Mouse (Mus musculus) thymus, adult 2 months (tissue): ENCODE data around the gene Rhbdd1. TPM values are rescaled to one million over a fixed set of nuclear protein-coding genes. Genes with fewer than 3 reads are reported as not detected.

Experiments
- DNase-seq: peaks from one replicate; pipeline ENCODE4 v3.0.0; 2021
- H3K27ac ChIP-seq: fragments of 200-500 bp; 2 replicates; pipeline ENCODE4 v1.5.1; 2012; ENCODE audit warnings: low read length, control low read depth; ENCODE audit not compliant: control insufficient read depth, insufficient read depth
- H3K27me3 ChIP-seq: fragments of 200-500 bp; 2 replicates; pipeline ENCODE4 v1.6.1; 2012; ENCODE audit warnings: mild to moderate bottlenecking, low read length, moderate library complexity, mixed read lengths; ENCODE audit not compliant: control insufficient read depth, insufficient read depth
- H3K36me3 ChIP-seq: fragments of 200-500 bp; 2 replicates; pipeline ENCODE4 v1.6.1; 2012; ENCODE audit warnings: mild to moderate bottlenecking, low read length, moderate library complexity; ENCODE audit not compliant: control insufficient read depth, insufficient read depth
- H3K4me1 ChIP-seq: fragments of 200-500 bp; replicated peaks from 2 replicates; pipeline ENCODE4 v1.6.1; 2012; ENCODE audit warnings: low read length; ENCODE audit not compliant: control insufficient read depth, insufficient read depth
- H3K4me3 ChIP-seq: fragments of 200-500 bp; 2 replicates; pipeline ENCODE4 v1.5.1; 2012; ENCODE audit warnings: mild to moderate bottlenecking, low read length, control low read depth, moderate library complexity; ENCODE audit not compliant: control insufficient read depth, insufficient read depth
- CTCF ChIP-seq: fragments of 200-500 bp; IDR thresholded peaks from 2 replicates; pipeline ENCODE4 v1.5.1; 2012; ENCODE audit warnings: mild to moderate bottlenecking, control low read depth, low read length, moderate library complexity, borderline replicate concordance; ENCODE audit not compliant: control insufficient read depth, poor library complexity, insufficient read depth; ENCODE audit errors: extremely low read depth
- POLR2A ChIP-seq: fragments of 200-500 bp; IDR thresholded peaks from 2 replicates; pipeline ENCODE4 v1.6.1; 2012; ENCODE audit warnings: mild to moderate bottlenecking, low read length, control low read depth, moderate library complexity; ENCODE audit not compliant: control insufficient read depth, poor library complexity, insufficient read depth; ENCODE audit errors: extremely low read depth
- WGBS: fragments of 180-500 bp; shearing (Covaris S2); methylation state at CpG from one replicate; pipeline ENCODE4 v1.1.7; 2018; 5-methylcytosine and 5-hydroxymethylcytosine counted together
- polyA plus RNA-seq: library from polyadenylated mRNA; depleted of rRNA; stranded (reverse); fragments of >200 nt; gene quantifications from 2 replicates; pipeline ENCODE4 v1.2.3, GENCODE M21; 2012

Rhbdd1 gene
- polyA plus RNA-seq, 1 experiment = 10.7 TPM

DNA sequence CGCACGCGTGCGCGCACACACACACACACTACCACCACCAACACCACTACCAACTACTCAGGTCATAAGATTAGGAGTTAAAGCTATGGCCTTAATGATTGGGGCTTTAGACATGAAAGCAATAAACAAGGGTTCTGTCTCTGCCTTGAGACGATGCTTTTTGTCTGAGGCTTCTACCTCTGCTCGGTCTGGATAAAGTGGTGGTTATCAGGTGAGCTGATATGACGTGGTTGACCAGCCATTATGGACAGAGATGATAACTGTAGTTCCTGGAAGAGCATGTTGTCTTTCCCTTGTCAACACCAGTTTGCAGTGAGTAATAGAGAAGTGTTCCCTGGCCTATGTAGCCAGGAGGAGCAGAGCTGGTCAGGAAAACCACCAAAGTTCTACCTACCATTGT lies 57.7 kb downstream of the Rhbdd1 start:
- no peak for DNase-seq
- no peak overlapping the region for H3K4me3 ChIP-seq

DNA sequence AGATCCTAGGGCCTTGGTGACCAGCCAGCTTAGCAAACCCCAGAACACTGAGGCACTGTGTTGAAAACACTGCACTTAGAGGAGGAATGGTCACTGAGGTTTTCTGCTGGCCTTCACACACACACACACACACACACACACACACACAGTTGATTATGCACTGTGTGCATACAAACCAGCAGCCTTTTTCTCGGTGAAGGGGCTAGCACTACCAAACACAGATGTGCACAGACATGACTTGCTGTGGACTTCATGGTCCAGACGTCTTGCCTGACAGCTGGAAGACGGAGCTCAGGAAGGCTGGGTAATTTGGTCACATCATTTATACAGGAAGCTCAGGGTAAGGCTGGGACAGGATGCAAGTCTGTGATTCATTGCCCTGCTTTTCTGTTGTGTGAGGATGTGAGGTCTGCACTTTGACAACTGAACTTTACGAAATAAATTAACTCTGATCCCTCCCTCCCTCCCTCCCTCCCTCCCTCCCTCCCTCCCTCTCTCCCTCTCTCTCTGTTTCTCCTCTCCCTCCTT lies 58.6 kb downstream of the Rhbdd1 start:
- H3K4me1 ChIP-seq = no peaks in the 10 kb centered on the region
- no peaks in the 10 kb centered on the region for H3K27me3 ChIP-seq
- WGBS = 75% methylated on average over 4 of the region's 4 CpGs
- no peak for DNase-seq
- TF ChIP-seq CTCF = no peak
- no peak for TF ChIP-seq POLR2A
- H3K4me3 ChIP-seq = no peak overlapping the region
- no peaks in the 10 kb centered on the region for H3K36me3 ChIP-seq
- no peak overlapping the region for H3K27ac ChIP-seq

More for the DNA sequence above, 57.7 kb downstream of the Rhbdd1 start:
- TF ChIP-seq CTCF (no peak), POLR2A (no peak)
- Histone ChIP-seq H3K36me3 (no peaks in the 10 kb centered on the region), H3K27ac (no peak overlapping the region), H3K27me3 (no peaks in the 10 kb centered on the region), H3K4me1 (no peaks in the 10 kb centered on the region)
- 97% methylated on average over 8 of the region's 8 CpGs for WGBS

DNA sequence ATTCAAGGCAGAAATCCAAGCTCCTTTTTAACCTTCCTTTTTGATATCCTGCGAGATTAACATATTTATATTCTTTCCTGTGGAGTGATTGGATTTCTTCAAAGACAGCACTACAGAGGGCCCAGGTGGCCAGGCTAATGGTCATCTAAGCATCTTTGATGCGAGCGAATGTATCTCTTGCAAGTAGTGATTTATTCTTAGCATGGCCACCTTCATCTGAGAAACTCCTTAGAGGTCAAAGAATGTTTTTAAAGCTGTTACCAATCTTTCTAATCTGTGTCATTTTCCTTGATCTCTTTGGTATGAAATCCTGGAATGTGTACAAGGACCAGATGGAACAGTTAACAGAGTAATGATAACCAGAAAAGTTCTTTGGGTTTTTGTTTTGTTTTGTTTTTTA lies 59.2 kb downstream of the Rhbdd1 start:
- WGBS = 91% methylated on average over 3 of the region's 3 CpGs
- no peak for DNase-seq
- no peaks in the 10 kb centered on the region for H3K36me3 ChIP-seq
- H3K4me3 ChIP-seq = no peak overlapping the region
- H3K27me3 ChIP-seq = no peaks in the 10 kb centered on the region
- no peak for TF ChIP-seq CTCF
- TF ChIP-seq POLR2A = no peak
- H3K27ac ChIP-seq = no peak overlapping the region
- no peaks in the 10 kb centered on the region for H3K4me1 ChIP-seq

DNA sequence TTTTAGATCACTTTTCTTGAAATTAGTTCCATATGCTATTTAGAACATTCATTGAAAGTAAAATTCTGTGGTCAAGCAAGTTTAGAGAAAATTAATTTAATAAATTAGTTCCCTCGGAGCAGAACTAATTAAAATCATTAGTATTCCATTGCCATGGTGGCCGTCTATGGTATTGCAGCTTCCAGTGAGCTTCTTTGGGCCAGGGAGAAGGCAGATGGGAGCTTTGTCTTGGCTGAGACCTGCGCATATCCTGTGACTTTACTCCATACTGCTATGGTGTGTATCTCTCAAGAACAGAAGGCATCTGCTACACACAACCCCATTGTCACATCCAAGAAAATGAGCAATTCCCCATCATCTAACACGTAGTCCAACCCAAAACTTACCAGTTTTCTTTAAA lies 65.7 kb downstream of the Rhbdd1 start:
- Histone ChIP-seq H3K36me3 (no peaks in the 10 kb centered on the region), H3K27me3 (no peaks in the 10 kb centered on the region), H3K4me1 (no peaks in the 10 kb centered on the region), H3K27ac (no peak overlapping the region), H3K4me3 (no peak overlapping the region)
- 97% methylated on average over 4 of the region's 4 CpGs for WGBS
- TF ChIP-seq CTCF (no peak), POLR2A (no peak)
- no peak for DNase-seq

DNA sequence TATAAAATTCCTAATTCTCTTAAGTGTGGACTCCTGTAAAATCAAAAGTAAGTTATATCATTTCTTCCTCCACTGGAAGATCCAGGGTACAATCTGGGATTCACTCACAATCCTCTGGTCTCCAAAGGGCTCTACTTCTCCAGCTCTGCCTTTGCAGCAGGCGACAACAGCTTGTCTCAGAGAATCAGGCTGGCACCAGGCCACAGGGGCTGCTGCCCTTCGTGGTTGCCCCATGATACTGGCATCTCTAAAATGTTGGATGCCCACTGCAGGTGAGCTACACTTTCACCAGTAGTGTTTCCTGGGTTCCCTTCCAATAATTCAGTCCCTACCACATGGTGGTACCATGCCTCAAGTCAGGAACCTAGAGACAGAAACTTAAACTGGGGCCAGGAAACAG lies 67.9 kb downstream of the Rhbdd1 start:
- TF ChIP-seq POLR2A = no peak
- TF ChIP-seq CTCF = no peak
- no peak overlapping the region for H3K27ac ChIP-seq
- H3K4me3 ChIP-seq = no peak overlapping the region
- H3K27me3 ChIP-seq = no peaks in the 10 kb centered on the region
- no peaks in the 10 kb centered on the region for H3K4me1 ChIP-seq
- no peaks in the 10 kb centered on the region for H3K36me3 ChIP-seq
- DNase-seq = no peak
- WGBS = 95% methylated on average over 2 of the region's 2 CpGs

DNA sequence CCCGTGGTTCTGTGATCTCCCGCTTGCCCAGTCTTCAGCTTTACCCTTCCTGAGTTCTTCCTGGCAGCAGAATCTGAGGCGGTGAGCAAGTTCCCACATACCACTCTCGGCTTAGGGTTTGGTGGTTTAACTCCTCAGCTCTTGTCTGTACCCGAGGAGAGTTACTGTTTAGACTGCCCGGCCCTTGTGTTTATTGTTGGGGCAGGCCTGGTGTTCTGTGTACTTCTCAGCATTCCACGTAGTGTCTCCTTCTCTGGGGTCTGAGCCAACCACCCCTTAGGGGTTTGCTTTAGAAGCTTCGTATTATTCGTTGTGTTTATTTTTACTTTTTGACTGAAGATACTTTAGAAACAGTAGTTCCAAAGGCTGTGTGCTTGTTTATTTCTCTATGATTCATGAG lies 68.8 kb downstream of the Rhbdd1 start:
- WGBS = 84% methylated on average over 9 of the region's 9 CpGs
- H3K4me3 ChIP-seq = no peak overlapping the region
- H3K27ac ChIP-seq = no peak overlapping the region
- H3K4me1 ChIP-seq = no peaks in the 10 kb centered on the region
- TF ChIP-seq CTCF = no peak
- H3K36me3 ChIP-seq = no peaks in the 10 kb centered on the region
- H3K27me3 ChIP-seq = no peaks in the 10 kb centered on the region
- no peak for DNase-seq

DNA sequence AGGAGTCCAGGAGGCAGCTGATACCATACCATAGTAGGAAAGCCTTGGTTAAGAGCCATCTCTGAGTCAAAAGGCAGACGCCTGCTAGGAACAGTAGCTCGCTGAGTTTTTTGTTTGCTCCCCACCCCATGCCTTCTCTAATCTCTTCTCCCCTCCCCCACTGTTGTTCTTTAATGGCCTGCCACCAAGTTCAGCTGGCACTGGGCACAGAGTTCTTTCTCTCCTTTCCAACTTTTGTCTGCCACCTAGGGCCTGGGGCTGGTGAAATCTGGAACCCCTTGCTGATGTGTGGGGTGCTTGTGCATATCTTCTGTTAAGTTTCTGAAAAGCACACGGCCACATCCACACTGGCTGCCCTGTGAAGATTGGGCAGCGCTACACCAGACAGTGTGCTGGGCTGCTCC lies 69.6 kb downstream of the Rhbdd1 start:
- H3K36me3 ChIP-seq = no peaks in the 10 kb centered on the region
- WGBS = 89% methylated on average over 4 of the region's 4 CpGs

More for the DNA sequence above, 69.6 kb downstream of the Rhbdd1 start:
- DNase-seq = no peak
- Histone ChIP-seq H3K4me3 (no peak overlapping the region), H3K4me1 (no peaks in the 10 kb centered on the region), H3K27me3 (no peaks in the 10 kb centered on the region), H3K27ac (no peak overlapping the region)
- TF ChIP-seq POLR2A (no peak), CTCF (no peak)
